Mouse (Mus musculus): ENCODE data around the gene Vmn1r191.
"Not testable (repeated sequence)": the region's sequence is repeated elsewhere in the genome, so short reads cannot be mapped to it uniquely, and the experiment has no call there.

The Vmn1r191 gene

GRCm38 (mm10) chr13:22183869-22184268 lies at the start of gene Vmn1r191:
Gene Vmn1r191 (minus strand): TSS chr13:22183969.
- in situ Hi-C loops (cut with MseI, MboI), result no loop called here

GRCm38 (mm10) chr13:22223060-22223459 lies 39.3 kb upstream of the Vmn1r191 start, which contains the start of gene Vmn1r193:
Gene Vmn1r193 (minus strand): TSS chr13:22223160.
- in situ Hi-C loops (cut with MseI, MboI), result not testable (repeated sequence)

DNA sequence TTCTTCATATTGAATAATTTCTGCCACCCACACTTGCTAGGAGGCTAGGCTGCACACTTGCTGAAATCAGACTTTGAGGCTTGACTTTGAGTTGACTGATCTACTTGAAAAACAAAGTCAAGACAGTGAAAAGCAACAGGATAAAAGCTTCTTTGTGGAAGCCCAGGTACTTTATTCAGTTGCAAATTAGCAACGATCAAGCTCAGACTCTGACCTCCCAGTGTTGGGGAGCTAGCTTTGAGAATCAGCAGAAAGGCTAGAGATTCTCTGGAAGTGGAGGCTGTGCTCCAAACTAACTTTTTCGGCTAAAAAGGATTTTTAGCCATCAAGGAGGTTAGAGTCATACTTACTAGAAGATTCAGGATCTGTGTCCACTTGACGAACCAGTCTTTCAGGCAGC lies 9.0 kb upstream of the Vmn1r191 start:
- in situ Hi-C loops (cut with MseI, MboI), result not testable (repeated sequence)

DNA sequence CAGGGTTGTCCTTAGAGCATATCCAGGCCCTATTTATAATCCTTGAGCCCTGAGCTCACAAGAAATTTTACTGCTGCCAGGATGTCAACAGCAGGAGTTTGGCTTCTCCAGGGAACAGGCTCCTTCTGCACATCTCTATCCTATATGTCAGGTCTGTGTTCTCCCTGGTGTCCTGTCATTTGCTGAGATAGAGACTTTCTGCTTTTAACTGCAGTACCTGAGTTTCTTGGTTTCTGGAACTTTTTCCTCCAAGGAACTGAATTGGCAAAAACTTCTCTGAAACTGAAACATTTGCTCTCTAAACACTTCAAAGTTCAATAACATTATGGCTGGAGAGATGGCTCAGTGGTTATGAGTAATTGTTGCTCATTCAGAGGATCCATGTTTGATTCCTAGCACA lies 7.3 kb upstream of the Vmn1r191 start, which contains the start of gene Vmn1r192:
TSS of gene Vmn1r192 (minus strand) at position 101 of the 400 bp plus-strand sequence.
- in situ Hi-C loops (cut with MseI, MboI), result no loop called here

- in situ Hi-C loops (cut with MseI, MboI), result no loop called here
These were observed 6.6 kb upstream of the Vmn1r191 start for GRCm38 (mm10) chr13:22190385-22190784.

- in situ Hi-C loops (cut with MseI, MboI), result no loop called here
These were observed 5.5 kb upstream of the Vmn1r191 start for GRCm38 (mm10) chr13:22189313-22189712.

DNA sequence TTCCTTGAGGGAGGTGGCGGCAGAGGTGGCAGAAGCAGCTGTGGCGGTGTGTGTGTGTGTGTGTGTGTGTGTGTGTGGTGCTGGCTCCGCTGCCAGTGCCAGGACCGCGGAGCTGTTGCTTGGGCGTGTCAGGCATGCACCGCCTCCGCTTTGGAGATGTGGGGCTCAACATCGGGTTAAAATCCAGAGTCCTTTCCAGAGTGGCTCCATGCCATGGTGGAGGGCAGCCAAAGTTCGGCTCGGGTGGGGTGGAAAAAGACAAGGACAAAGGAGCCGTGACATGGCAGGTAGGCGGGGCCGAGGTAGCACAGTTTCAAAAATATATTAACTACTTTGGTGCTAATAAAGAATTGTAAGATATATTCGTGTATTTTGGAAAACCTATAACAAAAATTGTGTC lies 15.4 kb downstream of the Vmn1r191 start:
- in situ Hi-C loops (cut with MseI, MboI), result no loop called here

- in situ Hi-C loops (cut with MseI, MboI), result not testable (repeated sequence)
These were observed 47.1 kb downstream of the Vmn1r191 start for GRCm38 (mm10) chr13:22136495-22137293.
